Mouse (Mus musculus) liver, embryonic 12.5 days (tissue): Measurements from ENCODE around the gene Gm21988. TPM values are rescaled to one million over a fixed set of nuclear protein-coding genes. Genes with fewer than 3 reads are reported as not detected.

Experiments
- ATAC-seq: fragments of 200-750 bp; cut with Nextera tagmentation; 2 replicates; pipeline ENCODE4 v1.8.0; 2017; ENCODE audit warnings: moderate number of reproducible peaks, mild to moderate bottlenecking, moderate library complexity
- H3K27ac ChIP-seq: fragments of 300-500 bp; sonication (generic); 2 replicates; pipeline ENCODE4 v1.5.1; 2016; ENCODE audit warnings: mild to moderate bottlenecking
- H3K27me3 ChIP-seq: fragments of 300-500 bp; sonication (generic); replicated peaks from 2 replicates; pipeline ENCODE4 v1.6.1; 2016; ENCODE audit warnings: mild to moderate bottlenecking, moderate library complexity
- H3K36me3 ChIP-seq: fragments of 300-500 bp; sonication (generic); 2 replicates; pipeline ENCODE4 v1.6.1; 2016; ENCODE audit warnings: mild to moderate bottlenecking, moderate library complexity
- H3K4me1 ChIP-seq: fragments of 300-500 bp; sonication (generic); 2 replicates; pipeline ENCODE4 v1.6.1; 2016
- H3K4me2 ChIP-seq: fragments of 300-500 bp; sonication (generic); 2 replicates; pipeline ENCODE4 v1.6.1; 2016; ENCODE audit warnings: mild to moderate bottlenecking, moderate library complexity
- H3K4me3 ChIP-seq: fragments of 300-500 bp; sonication (generic); 2 replicates; pipeline ENCODE4 v1.5.1; 2016; ENCODE audit warnings: mild to moderate bottlenecking, moderate library complexity
- H3K9ac ChIP-seq: fragments of 300-500 bp; sonication (generic); 2 replicates; pipeline ENCODE4 v1.6.1; 2016; ENCODE audit warnings: mild to moderate bottlenecking, moderate library complexity
- H3K9me3 ChIP-seq: fragments of 300-500 bp; sonication (generic); replicated peaks from 2 replicates; pipeline ENCODE4 v1.6.1; 2016; ENCODE audit warnings: mild to moderate bottlenecking, moderate library complexity
- WGBS: fragments of 180-500 bp; shearing (Covaris S2); methylation state at CpG from one replicate; pipeline ENCODE4 v1.1.7; 2016; ENCODE audit not compliant: insufficient replicate concordance; 5-methylcytosine and 5-hydroxymethylcytosine counted together
- microRNA counts: library from miRNA; unstranded; fragments of <30 nt; microRNA quantifications from one replicate; lab custom pipeline; 2017
- microRNA-seq: library from miRNA; unstranded; fragments of <30 nt; microRNA quantifications from one replicate; pipeline ENCODE4, GENCODE M21; 2017
- polyA plus RNA-seq: library from polyadenylated mRNA; unstranded; fragments of >200 nt; fragmentation: Nextera tagmentation; extraction: Ambion mirVana; gene quantifications from 2 replicates; pipeline ENCODE4 v1.2.1, GENCODE M21; 2016

The Gm21988 gene
- polyA plus RNA-seq, 1 experiment from 2014 or later: 6.2 TPM

- Histone ChIP-seq H3K4me1 (peaks cover 2% of the 10 kb centered on the region; the same call in 1 of the 2 replicates), H3K27ac (no peak overlapping the region), H3K9ac (no peak overlapping the region), H3K9me3 (no peaks in the 10 kb centered on the region), H3K27me3 (0 out of 2 replicates have a peak, but pooled peaks cover 3% of the 10 kb centered on the region), H3K4me2 (no peak overlapping the region), H3K4me3 (no peak overlapping the region), H3K36me3 (no peaks in the 10 kb centered on the region)
- no peak for ATAC-seq
- 24% methylated on average over 3 of the region's 3 CpGs for WGBS
Measured at GRCm38 (mm10) chr11:70198332-70198731, 41.3 kb downstream of the Gm21988 start.

GRCm38 (mm10) chr11:70193354-70194285, 46.0 kb downstream of the Gm21988 start:
- Histone ChIP-seq H3K4me2 (no peak overlapping the region), H3K9ac (no peak overlapping the region), H3K4me1 (no peaks in the 10 kb centered on the region), H3K36me3 (no peaks in the 10 kb centered on the region), H3K4me3 (no peak overlapping the region), H3K9me3 (no peaks in the 10 kb centered on the region), H3K27ac (no peak overlapping the region), H3K27me3 (no peaks in the 10 kb centered on the region)
- no peak for ATAC-seq
- 63% methylated on average over 11 of the region's 11 CpGs for WGBS

DNA sequence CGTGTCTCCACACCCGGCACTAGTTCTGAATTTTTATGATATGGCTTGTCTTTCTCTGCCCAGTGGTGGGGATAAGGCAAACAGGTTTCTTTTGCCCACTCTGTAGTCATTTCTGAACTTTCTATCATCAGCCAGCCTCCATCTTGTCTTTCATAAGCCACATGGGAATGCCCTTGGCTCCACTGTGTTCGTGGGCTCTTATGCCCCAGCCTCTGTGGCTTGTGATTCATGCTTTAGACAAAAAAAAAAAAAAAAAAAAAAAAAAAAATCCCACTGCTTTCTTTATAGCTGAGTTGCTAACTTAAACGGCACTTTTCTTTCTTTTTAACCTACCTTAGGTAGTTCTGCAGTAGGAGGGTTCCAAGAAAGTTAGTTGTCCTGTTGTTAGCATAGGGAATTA, 47.5 kb downstream of the Gm21988 start:
- Histone ChIP-seq H3K4me1 (no peaks in the 10 kb centered on the region), H3K4me2 (no peak overlapping the region), H3K27ac (no peak overlapping the region), H3K27me3 (no peaks in the 10 kb centered on the region), H3K9ac (no peak overlapping the region), H3K9me3 (no peaks in the 10 kb centered on the region), H3K4me3 (no peak overlapping the region), H3K36me3 (no peaks in the 10 kb centered on the region)
- no peak for ATAC-seq
- WGBS: 46% methylated on average over 4 of the region's 4 CpGs

DNA sequence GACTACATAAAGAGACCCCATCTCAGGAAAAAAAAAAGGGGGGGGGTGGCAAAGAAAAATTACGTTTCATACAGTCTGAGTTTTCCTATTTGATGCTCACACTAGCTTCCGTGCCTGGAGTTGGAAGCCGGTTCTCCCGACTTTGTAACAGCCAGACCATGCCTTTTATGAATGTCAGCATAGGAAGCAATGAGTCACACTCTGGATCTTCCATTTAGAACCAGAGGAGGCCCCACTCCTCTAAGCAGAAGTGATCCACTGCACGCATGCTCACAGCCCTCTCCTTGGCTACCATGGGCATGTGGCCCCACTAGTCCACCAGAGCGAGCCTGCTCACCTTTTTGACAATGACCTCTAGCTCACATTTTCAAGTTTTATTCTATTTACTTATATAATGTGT, 48.4 kb downstream of the Gm21988 start:
- no peak overlapping the region for H3K9ac ChIP-seq
- no peaks in the 10 kb centered on the region for H3K36me3 ChIP-seq
- no peak for ATAC-seq
- 68% methylated on average over 6 of the region's 6 CpGs for WGBS
- no peak overlapping the region for H3K27ac ChIP-seq
- H3K27me3 ChIP-seq: no peaks in the 10 kb centered on the region
- H3K9me3 ChIP-seq: no peaks in the 10 kb centered on the region
- H3K4me3 ChIP-seq: no peak overlapping the region
- H3K4me2 ChIP-seq: no peak overlapping the region
- H3K4me1 ChIP-seq: no peaks in the 10 kb centered on the region

DNA sequence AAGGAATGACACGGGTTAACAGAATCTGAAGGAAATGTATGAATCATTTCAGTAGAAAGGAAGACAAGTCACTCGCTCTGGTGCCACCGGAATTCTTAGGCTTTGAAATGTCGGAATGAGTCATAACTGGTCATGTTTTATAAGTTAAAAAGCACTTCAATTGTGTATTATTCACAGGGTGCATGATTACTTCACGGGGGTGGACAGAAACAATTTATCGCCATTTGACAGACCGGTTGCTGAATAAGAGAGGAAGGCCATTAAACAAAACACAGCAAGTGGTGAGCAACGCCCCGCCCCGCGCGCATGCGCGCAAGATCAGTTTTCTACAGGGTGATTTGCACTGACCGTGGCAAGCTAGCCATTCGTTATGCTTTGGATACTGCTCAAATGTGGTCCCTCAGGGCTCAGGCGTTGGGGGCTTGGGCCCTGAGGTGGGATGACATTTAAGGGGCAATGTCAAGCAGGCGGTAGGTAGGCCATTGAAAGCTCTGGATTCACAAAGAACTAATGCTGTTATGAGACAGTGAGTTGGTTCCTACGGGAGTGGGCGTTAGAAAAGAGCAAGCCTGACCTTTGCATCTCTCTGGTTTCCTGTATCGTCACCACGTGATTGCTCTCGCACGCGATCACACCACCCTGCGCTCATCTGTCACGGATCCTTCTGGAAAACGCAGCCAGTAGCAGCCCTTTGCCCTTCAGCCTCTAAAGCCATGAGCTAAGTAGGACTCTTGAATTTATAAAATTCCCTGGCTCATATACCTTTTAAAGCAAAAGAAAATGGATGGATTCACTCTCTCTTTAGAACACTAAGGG, 50.1 kb downstream of the Gm21988 start:
- Histone ChIP-seq H3K9me3 (no peaks in the 10 kb centered on the region), H3K36me3 (no peaks in the 10 kb centered on the region), H3K9ac (no peak overlapping the region), H3K4me3 (no peak overlapping the region), H3K27me3 (no peaks in the 10 kb centered on the region), H3K4me2 (no peak overlapping the region), H3K4me1 (no peaks in the 10 kb centered on the region), H3K27ac (no peak overlapping the region)
- no peak for ATAC-seq
- WGBS: 80% methylated on average over 28 of the region's 28 CpGs

MicroRNA genes within 50 kb of the gene (microRNA counts, 519-probe panel; counts per million panel counts)
- microRNA mmu-miR-195 (lab: Ali Mortazavi, UCI): 582 counts per million, percentile 70 among the panel's probes with 10 or more counts
- 582 counts per million, percentile 70 among the panel's probes with 10 or more counts for microRNA mmu-miR-497 (lab: Ali Mortazavi, UCI)

Small RNAs within 50 kb of the gene (microRNA-seq; reads per million reads assigned to microRNA genes)
- 335 reads per million, percentile 62 among the genes with 10 or more reads in this experiment for gene Mir195a
- gene Mir497: not detected
- gene Mir497b: not detected

Other genes starting within 250 kb of the Gm21988 start
- 260 and 270 TPM in 2 replicates for gene Gabarap, start 248.7 kb downstream of the Gm21988 start, polyA plus RNA-seq
- 39.5 and 40.9 TPM in 2 replicates for gene Phf23, start 244.1 kb downstream of the Gm21988 start, polyA plus RNA-seq
- 13.4 and 13.7 TPM in 2 replicates for gene Dvl2, start 239.2 kb downstream of the Gm21988 start, polyA plus RNA-seq
- gene Acadvl, start 224.4 kb downstream of the Gm21988 start, polyA plus RNA-seq: 89.9 and 91.3 TPM in 2 replicates
- 2.3 and 2.7 TPM in 2 replicates for gene Dlg4, start 222.9 kb downstream of the Gm21988 start, polyA plus RNA-seq
- 0.51 and 0.63 TPM in 2 replicates for gene Asgr1, start 185.7 kb downstream of the Gm21988 start, polyA plus RNA-seq
- gene Asgr2, start 147.2 kb downstream of the Gm21988 start, polyA plus RNA-seq: 4.3 and 4.8 TPM in 2 replicates
- gene Mgl2, start 109.5 kb downstream of the Gm21988 start, polyA plus RNA-seq: 0.72 and 0.80 TPM in 2 replicates
- 0.33 TPM in 1 of 2 replicates, not detected in the other for gene Clec10a, start 83.6 kb downstream of the Gm21988 start, polyA plus RNA-seq
- gene Slc16a11, start 27.1 kb downstream of the Gm21988 start, polyA plus RNA-seq: 1.5 and 1.8 TPM in 2 replicates
- gene Slc16a13, start 18.8 kb downstream of the Gm21988 start, polyA plus RNA-seq: 6.1 and 8.5 TPM in 2 replicates
- 2.8 and 3.8 TPM in 2 replicates for gene Bcl6b, start 10.0 kb downstream of the Gm21988 start, polyA plus RNA-seq
- 97.4 and 104 TPM in 2 replicates for gene 0610010K14Rik, start 1.9 kb downstream of the Gm21988 start, polyA plus RNA-seq
- gene Rnasek, start within 50 bp of the Gm21988 start, polyA plus RNA-seq: 159 and 173 TPM in 2 replicates
- gene Alox12, start 15.5 kb upstream of the Gm21988 start, polyA plus RNA-seq: 24.7 and 26.8 TPM in 2 replicates
- 0.12 and 0.20 TPM in 2 replicates for gene Alox12e, start 82.8 kb upstream of the Gm21988 start, polyA plus RNA-seq
- 0.88 and 1.9 TPM in 2 replicates for gene Alox15, start 112.2 kb upstream of the Gm21988 start, polyA plus RNA-seq
- 28.6 and 29.7 TPM in 2 replicates for gene Pelp1, start 170.2 kb upstream of the Gm21988 start, polyA plus RNA-seq
- gene Arrb2, start 192.8 kb upstream of the Gm21988 start, polyA plus RNA-seq: 17.9 and 22.5 TPM in 2 replicates
- gene Med11, start 212.1 kb upstream of the Gm21988 start, polyA plus RNA-seq: 19.7 and 21.7 TPM in 2 replicates
- 0.12 and 0.23 TPM in 2 replicates for gene Zmynd15, start 219.6 kb upstream of the Gm21988 start, polyA plus RNA-seq
- gene Cxcl16, start 220.2 kb upstream of the Gm21988 start, polyA plus RNA-seq: 0.87 and 1.1 TPM in 2 replicates